Mouse (Mus musculus) limb, embryonic 14.5 days (tissue): ENCODE data around the gene Ccr9. TPM values are rescaled to one million over a fixed set of nuclear protein-coding genes. Genes with fewer than 3 reads are reported as not detected.

Experiments
- ATAC-seq: fragments of 200-750 bp; cut with Nextera tagmentation; 2 replicates; pipeline ENCODE4 v1.8.0; 2017; ENCODE audit warnings: low read depth, moderate number of reproducible peaks, moderate TSS enrichment; ENCODE audit not compliant: low FRiP score
- DNase-seq: peaks from one replicate; pipeline ENCODE4 v3.0.0-alpha.2; 2015; ENCODE audit warnings: low spot score
- H3K27ac ChIP-seq: fragments of 300-500 bp; sonication (generic); replicated peaks from 2 replicates; pipeline ENCODE4 v1.5.1; 2014; ENCODE audit warnings: low read depth, mild to moderate bottlenecking, low read length, moderate library complexity, mixed read lengths
- H3K27me3 ChIP-seq: fragments of 300-500 bp; sonication (generic); 2 replicates; pipeline ENCODE4 v1.6.1; 2014; ENCODE audit warnings: low read length, mixed read lengths; ENCODE audit not compliant: control insufficient read depth, insufficient read depth
- H3K36me3 ChIP-seq: fragments of 300-500 bp; sonication (generic); 2 replicates; pipeline ENCODE4 v1.6.1; 2014; ENCODE audit warnings: mild to moderate bottlenecking, low read length, moderate library complexity, mixed read lengths; ENCODE audit not compliant: control insufficient read depth, insufficient read depth
- H3K4me1 ChIP-seq: fragments of 300-500 bp; sonication (generic); 2 replicates; pipeline ENCODE4 v1.6.1; 2014; ENCODE audit warnings: antibody characterized with exemption, low read length, mixed read lengths; ENCODE audit not compliant: control insufficient read depth, insufficient read depth
- H3K4me2 ChIP-seq: fragments of 300-500 bp; sonication (generic); replicated peaks from 2 replicates; pipeline ENCODE4 v1.6.1; 2014; ENCODE audit warnings: low read depth, mild to moderate bottlenecking, low read length, moderate library complexity; ENCODE audit not compliant: severe bottlenecking
- H3K4me3 ChIP-seq: fragments of 300-500 bp; sonication (generic); replicated peaks from 2 replicates; pipeline ENCODE4 v1.5.1; 2014; ENCODE audit warnings: low read length
- H3K9ac ChIP-seq: fragments of 300-500 bp; sonication (generic); 2 replicates; pipeline ENCODE4 v1.6.1; 2014; ENCODE audit warnings: mild to moderate bottlenecking, low read depth, low read length, moderate library complexity; ENCODE audit not compliant: severe bottlenecking
- H3K9me3 ChIP-seq: fragments of 300-500 bp; sonication (generic); 2 replicates; pipeline ENCODE4 v1.6.1; 2016; ENCODE audit warnings: low read length; ENCODE audit not compliant: control insufficient read depth
- POLR2A ChIP-seq: fragments of 200-500 bp; IDR thresholded peaks from 2 replicates; pipeline ENCODE4 v1.8.0; 2012; ENCODE audit warnings: inconsistent platforms, mild to moderate bottlenecking, moderate library complexity, borderline replicate concordance; ENCODE audit not compliant: insufficient read depth, insufficient read length; ENCODE audit errors: extremely low read depth
- WGBS: fragments of 180-500 bp; shearing (Covaris S2); extraction: QIAGEN DNeasy Blood & Tissue Kit; methylation state at CpG from one replicate; pipeline ENCODE4 v1.1.7; 2014; 5-methylcytosine and 5-hydroxymethylcytosine counted together
- polyA plus RNA-seq, 2 experiments: library from polyadenylated mRNA; depleted of rRNA in 1 of 2; stranded (reverse) in 1 of 2; unstranded in 1 of 2; fragments of >200 nt; fragmentation: Nextera tagmentation in 1 of 2; extraction: Ambion mirVana in 1 of 2; gene quantifications; 2 replicates each; pipeline versions ENCODE4 v1.2.1 to v1.2.3; 2012 to 2014

The Ccr9 gene
- polyA plus RNA-seq (2012; rRNA removed): 0.09 and 0.13 TPM in 2 replicates
- 0.17 and 0.30 TPM in 2 replicates for polyA plus RNA-seq (2014; fragmentation: Nextera tagmentation; extraction: Ambion mirVana)

GRCm38 (mm10) chr9:123678327-123679105 lies at the start of gene Ccr9, which contains the start of gene Slc6a20a:
TSS of gene Ccr9 (plus strand) at chr9:123678439.
TSS of gene Slc6a20a (minus strand) at chr9:123678885.
- Histone ChIP-seq H3K4me2 (peak within 1 kb of the TSS; percentile 69), H3K27ac (no peak within 1 kb of the TSS), H3K36me3 (no peaks in the 10 kb centered on the region), H3K4me3 (peak within 1 kb of the TSS; percentile 38), H3K4me1 (peaks cover 7% of the 10 kb centered on the region), H3K9ac (peak within 1 kb of the TSS; percentile 40), H3K9me3 (no peaks in the 10 kb centered on the region), H3K27me3 (peaks cover 54% of the 10 kb centered on the region)
- DNase-seq: no peak
- ATAC-seq: no peak
- WGBS: 1% methylated on average over 65 of the region's 73 CpGs
- TF ChIP-seq POLR2A: no peak

GRCm38 (mm10) chr9:123631666-123632065 lies 46.6 kb upstream of the Ccr9 start:
- no peak overlapping the region for H3K27ac ChIP-seq
- no peak overlapping the region for H3K4me3 ChIP-seq
- DNase-seq (no peak), ATAC-seq (no peak)
- no peak for TF ChIP-seq POLR2A
- no peaks in the 10 kb centered on the region for H3K36me3 ChIP-seq
- no peaks in the 10 kb centered on the region for H3K9me3 ChIP-seq
- no peaks in the 10 kb centered on the region for H3K4me1 ChIP-seq
- H3K27me3 ChIP-seq: no peaks in the 10 kb centered on the region
- WGBS: 88% methylated on average over 3 of the region's 3 CpGs
- no peak overlapping the region for H3K9ac ChIP-seq
- H3K4me2 ChIP-seq: no peak overlapping the region

DNA sequence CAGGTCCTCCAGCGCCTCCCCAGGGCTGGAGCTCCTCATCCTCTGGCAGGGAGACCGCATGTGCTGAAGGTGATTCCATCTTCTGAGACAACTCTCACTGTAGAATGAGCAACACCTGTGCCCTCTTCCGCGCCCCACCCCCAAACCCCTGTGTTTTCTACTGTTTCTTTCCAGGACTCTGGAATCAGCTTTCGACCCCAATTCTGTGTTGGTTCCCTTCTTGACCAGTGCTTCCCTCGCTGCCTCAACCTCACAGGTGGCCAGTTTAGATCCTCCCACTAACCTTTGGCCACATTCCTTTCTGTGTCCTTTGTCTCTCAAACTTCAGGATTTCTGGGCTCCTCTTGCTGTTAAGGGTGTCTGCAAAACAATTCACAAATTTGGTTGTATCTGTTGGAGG lies 46.0 kb upstream of the Ccr9 start, which contains the start of gene Slc6a20b:
Slc6a20b (minus strand) TSS at position 285 of the 400 bp plus-strand sequence.
- ATAC-seq: no peak
- no peak within 1 kb of the TSS for H3K4me3 ChIP-seq
- no peaks in the 10 kb centered on the region for H3K27me3 ChIP-seq
- H3K27ac ChIP-seq: no peak within 1 kb of the TSS
- no peak within 1 kb of the TSS for H3K9ac ChIP-seq
- no peak for DNase-seq
- no peaks in the 10 kb centered on the region for H3K36me3 ChIP-seq
- no peaks in the 10 kb centered on the region for H3K4me1 ChIP-seq
- WGBS: 78% methylated on average over 6 of the region's 6 CpGs
- H3K4me2 ChIP-seq: no peak within 1 kb of the TSS
- no peaks in the 10 kb centered on the region for H3K9me3 ChIP-seq
- no peak for TF ChIP-seq POLR2A

GRCm38 (mm10) chr9:123632993-123633392 lies 45.2 kb upstream of the Ccr9 start:
- 82% methylated on average over 3 of the region's 3 CpGs for WGBS
- H3K9me3 ChIP-seq: no peaks in the 10 kb centered on the region

GRCm38 (mm10) chr9:123636771-123637170 lies 41.5 kb upstream of the Ccr9 start:
- H3K27ac ChIP-seq: no peak overlapping the region
- no peak overlapping the region for H3K4me2 ChIP-seq
- DNase-seq (no peak), ATAC-seq (no peak)
- no peaks in the 10 kb centered on the region for H3K9me3 ChIP-seq
- H3K27me3 ChIP-seq: no peaks in the 10 kb centered on the region
- 69% methylated on average over 5 of the region's 5 CpGs for whole genome bisulfite sequencing
- H3K4me1 ChIP-seq: no peaks in the 10 kb centered on the region
- H3K4me3 ChIP-seq: no peak overlapping the region
- no peaks in the 10 kb centered on the region for H3K36me3 ChIP-seq
- TF ChIP-seq POLR2A: no peak
- H3K9ac ChIP-seq: no peak overlapping the region

More at GRCm38 (mm10) chr9:123632993-123633392, 45.2 kb upstream of the Ccr9 start:
- no peak for TF ChIP-seq POLR2A
- no peaks in the 10 kb centered on the region for H3K4me1 ChIP-seq
- H3K4me2 ChIP-seq: no peak overlapping the region
- no peak overlapping the region for H3K27ac ChIP-seq
- no peak overlapping the region for H3K9ac ChIP-seq
- no peak for ATAC-seq
- no peaks in the 10 kb centered on the region for H3K27me3 ChIP-seq
- no peaks in the 10 kb centered on the region for H3K36me3 ChIP-seq
- DNase-seq: no peak
- no peak overlapping the region for H3K4me3 ChIP-seq
